Mouse (Mus musculus): Measurements from ENCODE around the gene Cdk1. TPM values are rescaled to one million over a fixed set of nuclear protein-coding genes. Genes with fewer than 3 reads are reported as not detected.

The Cdk1 gene
- total RNA-seq, 4 experiments from 2014 or later, result 0.89 to 1.4 (median 1.1) TPM

DNA sequence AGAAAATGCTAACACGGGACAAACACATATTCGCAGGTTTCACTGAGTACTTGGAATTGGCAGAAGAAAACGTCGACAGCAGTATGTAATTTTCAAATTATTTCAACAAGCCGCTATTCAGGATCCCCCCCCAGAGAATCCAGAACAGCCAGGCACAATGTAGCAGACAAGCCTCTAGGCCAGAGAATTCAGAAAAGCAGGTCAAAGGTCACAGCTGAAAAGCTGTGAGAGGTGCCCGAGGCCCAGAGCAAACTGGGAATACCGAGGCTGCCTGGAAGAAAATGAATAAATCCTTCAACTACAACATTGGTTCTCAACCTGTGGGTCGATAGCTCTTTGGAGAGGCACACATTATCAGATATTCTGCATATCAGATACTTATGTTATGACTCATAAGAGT lies 4.5 kb downstream of the Cdk1 start:
- DNase-seq (ENCODE audit: low spot score in 2 of 2), result no peak

- no peak for DNase-seq (ENCODE audit: low spot score in 2 of 2)
These were observed 10.4 kb downstream of the Cdk1 start for GRCm38 (mm10) chr10:69342328-69342727.

- DNase-seq (ENCODE audit: low spot score in 2 of 2), result no peak
These were observed 11.0 kb downstream of the Cdk1 start for GRCm38 (mm10) chr10:69341570-69342227.

DNA sequence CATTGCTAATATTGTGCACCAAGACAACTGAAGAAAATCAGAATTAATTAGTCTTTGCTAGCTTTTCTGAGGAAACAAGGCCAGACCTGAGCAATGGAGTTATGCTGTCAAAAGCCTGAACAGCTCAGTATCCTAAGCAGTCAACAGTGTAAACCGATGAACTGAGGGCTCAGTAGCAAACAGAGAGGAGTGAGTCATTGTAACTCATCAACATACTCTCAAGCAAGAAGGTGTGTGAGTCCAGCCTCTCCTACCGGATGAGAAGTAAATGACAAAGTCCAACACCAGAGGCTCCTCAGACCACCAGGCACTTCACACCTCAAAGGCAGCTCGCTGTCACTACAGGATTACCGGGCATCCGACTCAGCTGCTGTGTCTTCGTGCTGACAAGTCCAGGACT lies 12.7 kb downstream of the Cdk1 start:
- DNase-seq (ENCODE audit: low spot score in 2 of 2), result no peak

GRCm38 (mm10) chr10:69336219-69336618 lies 16.5 kb downstream of the Cdk1 start:
- DNase-seq (ENCODE audit: low spot score in 2 of 2), result no peak

GRCm38 (mm10) chr10:69335611-69336010 lies 17.1 kb downstream of the Cdk1 start:
- DNase-seq (ENCODE audit: low spot score in 2 of 2), result no peak

DNA sequence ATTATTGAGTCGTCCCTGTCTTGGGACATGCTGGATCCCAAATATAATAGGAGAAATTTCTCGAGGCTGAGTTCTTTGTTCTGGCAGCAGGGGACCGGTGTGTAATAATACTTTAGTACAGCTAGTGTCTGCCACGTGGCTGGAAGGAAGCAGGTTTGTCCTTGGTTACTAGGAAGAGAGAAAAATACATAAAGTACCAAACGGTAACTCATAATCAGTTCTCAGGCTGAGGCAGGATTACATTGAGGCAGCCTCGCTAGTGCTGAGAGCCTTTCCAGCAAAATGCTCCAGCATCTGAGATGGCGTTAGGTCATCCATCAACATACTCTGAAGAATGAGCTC lies 17.6 kb downstream of the Cdk1 start:
- DNase-seq (ENCODE audit: low spot score in 2 of 2), result no peak

- DNase-seq (ENCODE audit: low spot score in 2 of 2), result no peak
These were observed 18.2 kb downstream of the Cdk1 start for GRCm38 (mm10) chr10:69334271-69335194.

- DNase-seq (ENCODE audit: low spot score in 2 of 2), result no peak
These were observed 19.5 kb downstream of the Cdk1 start for GRCm38 (mm10) chr10:69333212-69333611.

GRCm38 (mm10) chr10:69331231-69331630 lies 21.5 kb downstream of the Cdk1 start:
- no peak for DNase-seq (ENCODE audit: low spot score in 2 of 2)

DNA sequence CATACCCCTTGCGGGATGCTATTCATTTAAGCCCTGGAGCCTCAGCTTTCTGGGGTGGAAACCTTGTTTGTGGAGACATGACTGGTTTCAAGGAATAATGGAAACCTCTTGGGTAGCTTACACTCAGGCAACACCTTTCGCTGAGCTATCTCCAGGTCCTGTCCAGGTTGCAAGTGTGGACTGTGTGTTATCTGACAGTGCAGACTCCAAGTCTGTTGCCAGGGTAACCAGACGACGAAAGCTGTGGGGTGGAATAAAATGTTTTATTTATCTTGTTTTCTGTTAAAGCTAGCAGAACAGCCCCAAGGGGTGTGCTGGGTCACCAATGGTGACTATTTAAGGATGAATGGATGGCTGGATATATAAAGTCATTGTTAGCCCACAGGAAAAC lies 24.1 kb downstream of the Cdk1 start:
- no peak for DNase-seq (ENCODE audit: low spot score in 2 of 2)

DNA sequence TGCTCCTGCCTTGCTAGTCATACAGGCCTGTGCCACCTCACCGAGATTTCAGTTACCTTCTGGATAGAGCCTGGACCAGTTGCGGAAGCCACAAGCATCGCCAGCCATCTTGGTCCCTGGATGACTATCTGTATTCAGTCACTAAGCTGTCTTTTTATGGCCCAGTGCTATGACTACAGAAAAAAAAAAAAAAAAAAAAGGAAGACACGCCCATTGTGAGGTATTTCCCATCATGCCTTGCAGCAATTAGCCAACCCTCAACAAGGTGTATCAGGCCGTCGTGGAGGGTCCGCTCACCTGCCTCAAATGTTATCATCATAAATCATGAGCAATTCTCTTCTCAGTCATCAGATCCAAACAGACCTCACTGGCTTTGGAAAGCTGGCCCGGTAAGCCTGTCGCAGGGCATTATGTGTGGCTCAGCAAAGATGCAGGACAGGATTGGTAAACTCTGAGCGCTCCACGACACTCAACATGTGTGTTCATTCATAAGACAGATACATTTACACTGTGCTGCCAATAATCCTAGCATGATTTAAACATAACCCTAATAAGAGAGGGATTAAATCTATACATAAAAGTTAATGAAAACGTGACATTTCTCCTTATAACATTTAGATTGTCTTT lies 24.6 kb downstream of the Cdk1 start:
- DNase-seq (ENCODE audit: low spot score in 2 of 2), result no peak

- no peak for DNase-seq (ENCODE audit: low spot score in 2 of 2)
These were observed 25.4 kb downstream of the Cdk1 start for GRCm38 (mm10) chr10:69327362-69327761.

DNA sequence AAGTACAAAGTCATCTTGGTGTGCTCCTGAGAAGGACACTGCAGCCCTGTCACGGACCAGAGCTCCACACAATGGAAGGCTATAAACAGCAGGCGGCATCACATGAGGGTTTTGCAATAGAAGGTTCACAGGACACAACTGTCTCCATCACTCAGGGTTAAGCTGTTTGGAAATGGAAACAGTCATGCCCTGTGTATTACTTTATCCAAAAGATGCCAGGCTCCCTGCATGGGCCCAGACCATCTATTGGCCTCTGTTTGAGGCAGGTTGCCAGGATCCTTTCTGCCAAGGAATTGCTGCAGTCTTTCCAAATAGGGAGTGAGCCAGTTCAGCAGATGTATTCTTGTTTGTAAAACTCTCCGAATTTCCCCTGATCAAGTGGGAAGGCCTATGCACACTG lies 26.3 kb downstream of the Cdk1 start:
- no peak for DNase-seq (ENCODE audit: low spot score in 2 of 2)

DNA sequence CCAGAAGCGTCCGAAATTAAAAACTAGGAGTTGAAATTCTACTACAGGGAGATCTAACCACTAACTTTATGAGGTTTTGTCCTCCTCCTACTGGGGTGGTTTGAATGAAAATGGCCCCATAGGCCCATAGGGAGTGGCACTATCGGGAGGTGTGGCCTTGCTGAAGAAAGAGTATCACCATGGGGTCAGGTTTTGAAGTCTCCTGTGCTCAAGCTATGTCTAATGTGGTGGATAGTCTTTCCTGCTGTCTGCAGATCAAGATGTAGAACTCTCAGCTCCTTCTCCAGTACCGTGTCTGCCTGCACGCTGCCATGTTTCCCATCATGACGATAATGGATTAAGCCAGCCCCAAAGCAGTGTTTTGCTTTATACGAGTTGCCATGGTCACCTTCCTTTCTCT lies 27.9 kb downstream of the Cdk1 start:
- no peak for DNase-seq (ENCODE audit: low spot score in 2 of 2)

- DNase-seq (ENCODE audit: low spot score in 2 of 2), result no peak
These were observed 28.8 kb downstream of the Cdk1 start for GRCm38 (mm10) chr10:69323986-69324385.

GRCm38 (mm10) chr10:69321519-69322035 lies 31.2 kb downstream of the Cdk1 start:
- no peak for DNase-seq (ENCODE audit: low spot score in 2 of 2)

- peak; percentile 23 to 55 for DNase-seq (ENCODE audit: low spot score in 2 of 2)
These were observed 31.8 kb downstream of the Cdk1 start for GRCm38 (mm10) chr10:69320667-69321518.

DNA sequence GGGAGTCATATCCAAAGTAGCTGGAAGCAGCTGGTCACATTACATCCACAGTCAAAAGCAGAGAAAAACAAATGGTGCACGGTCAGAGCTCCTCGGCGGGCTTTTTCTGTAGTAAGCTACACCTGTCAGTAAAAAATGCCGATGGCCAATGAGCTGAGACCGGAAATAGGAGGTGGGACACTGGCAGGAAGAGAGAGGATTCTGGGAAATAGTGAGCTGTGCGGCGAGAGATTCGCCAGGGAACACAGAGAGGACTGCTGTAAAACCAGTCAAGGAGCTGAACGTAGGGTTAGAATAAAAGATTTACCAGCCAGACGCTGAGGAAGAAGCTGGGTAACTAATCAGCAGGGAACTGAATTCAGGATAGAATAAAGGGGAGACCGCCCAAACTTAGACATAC lies 34.2 kb downstream of the Cdk1 start:
- no peak for DNase-seq (ENCODE audit: low spot score in 2 of 2)

DNA sequence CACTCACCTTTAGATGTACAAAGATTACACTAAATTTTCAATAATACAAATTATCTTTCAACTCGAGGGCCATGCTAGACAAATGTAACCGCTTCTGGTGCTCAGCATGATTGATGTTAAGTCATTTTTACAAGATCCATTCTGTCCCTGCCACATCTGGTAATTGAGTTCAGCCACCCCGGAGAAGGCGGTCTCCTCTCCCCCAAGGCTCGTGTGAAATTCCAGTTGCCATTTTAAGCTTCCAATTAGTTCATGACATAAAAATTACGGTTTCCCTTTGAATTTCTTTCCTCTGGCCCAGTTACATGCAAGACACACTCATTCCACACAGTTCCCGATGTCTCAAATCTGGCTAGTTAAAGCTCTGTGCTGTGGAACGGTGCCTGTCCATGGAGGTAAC lies 38.8 kb downstream of the Cdk1 start:
- no peak for DNase-seq (ENCODE audit: low spot score in 2 of 2)

GRCm38 (mm10) chr10:69311867-69312266 lies 40.9 kb downstream of the Cdk1 start:
- DNase-seq (ENCODE audit: low spot score in 2 of 2), result no peak
